Mouse (Mus musculus) neural tube, embryonic 11.5 days (tissue): Measurements from ENCODE around the gene Rcan2. TPM values are rescaled to one million over a fixed set of nuclear protein-coding genes. Genes with fewer than 3 reads are reported as not detected.

Experiments used
- ATAC-seq: fragments of 200-750 bp; cut with Nextera tagmentation; 2 replicates; pipeline ENCODE4 v1.8.0; 2017; ENCODE audit warnings: moderate number of reproducible peaks, mild to moderate bottlenecking, moderate TSS enrichment, moderate library complexity; ENCODE audit not compliant: insufficient read depth, low FRiP score, low TSS enrichment
- DNase-seq: peaks from one replicate; pipeline ENCODE4 v3.0.0-alpha.2; 2015; ENCODE audit warnings: low spot score
- H3K27ac ChIP-seq: fragments of 300-500 bp; sonication (generic); 2 replicates; pipeline ENCODE4 v1.5.1; 2014; ENCODE audit warnings: low read depth, mild to moderate bottlenecking, low read length
- H3K27me3 ChIP-seq: fragments of 300-500 bp; sonication (generic); 2 replicates; pipeline ENCODE4 v1.6.1; 2014; ENCODE audit warnings: mild to moderate bottlenecking, low read length, mixed read lengths; ENCODE audit not compliant: control insufficient read depth, insufficient read depth
- H3K36me3 ChIP-seq: fragments of 300-500 bp; sonication (generic); 2 replicates; pipeline ENCODE4 v1.6.1; 2014; ENCODE audit warnings: mild to moderate bottlenecking, low read length, moderate library complexity, mixed read lengths; ENCODE audit not compliant: control insufficient read depth, insufficient read depth
- H3K4me1 ChIP-seq: fragments of 300-500 bp; sonication (generic); 2 replicates; pipeline ENCODE4 v1.6.1; 2014; ENCODE audit warnings: low read length, mixed read lengths; ENCODE audit not compliant: control insufficient read depth, insufficient read depth
- H3K4me2 ChIP-seq: fragments of 300-500 bp; sonication (generic); 2 replicates; pipeline ENCODE4 v1.6.1; 2014; ENCODE audit warnings: low read depth, mild to moderate bottlenecking, moderate library complexity
- H3K4me3 ChIP-seq: fragments of 300-500 bp; sonication (generic); 2 replicates; pipeline ENCODE4 v1.5.1; 2014; ENCODE audit warnings: low read depth, low read length
- H3K9ac ChIP-seq: fragments of 300-500 bp; sonication (generic); 2 replicates; pipeline ENCODE4 v1.6.1; 2014; ENCODE audit warnings: mild to moderate bottlenecking, low read length
- H3K9me3 ChIP-seq: fragments of 300-500 bp; sonication (generic); 2 replicates; pipeline ENCODE4 v1.6.1; 2016; ENCODE audit warnings: low read length; ENCODE audit not compliant: control insufficient read depth
- WGBS: fragments of 180-500 bp; shearing (Covaris S2); extraction: QIAGEN DNeasy Blood & Tissue Kit; methylation state at CpG from one replicate; pipeline ENCODE4 v1.1.7; 2014; 5-methylcytosine and 5-hydroxymethylcytosine counted together
- polyA plus RNA-seq: library from polyadenylated mRNA; unstranded; fragments of >200 nt; fragmentation: Nextera tagmentation; extraction: Ambion mirVana; gene quantifications from 2 replicates; pipeline ENCODE4 v1.2.1, GENCODE M21; 2014

The Rcan2 gene
- polyA plus RNA-seq, 1 experiment from 2014 or later, result 19.7 TPM

- WGBS, result 71% methylated on average over 2 of the region's 2 CpGs
- no peaks in the 10 kb centered on the region for H3K4me1 ChIP-seq
Measured at GRCm38 (mm10) chr17:44004401-44004800, 203.2 kb downstream of the Rcan2 start.

DNA sequence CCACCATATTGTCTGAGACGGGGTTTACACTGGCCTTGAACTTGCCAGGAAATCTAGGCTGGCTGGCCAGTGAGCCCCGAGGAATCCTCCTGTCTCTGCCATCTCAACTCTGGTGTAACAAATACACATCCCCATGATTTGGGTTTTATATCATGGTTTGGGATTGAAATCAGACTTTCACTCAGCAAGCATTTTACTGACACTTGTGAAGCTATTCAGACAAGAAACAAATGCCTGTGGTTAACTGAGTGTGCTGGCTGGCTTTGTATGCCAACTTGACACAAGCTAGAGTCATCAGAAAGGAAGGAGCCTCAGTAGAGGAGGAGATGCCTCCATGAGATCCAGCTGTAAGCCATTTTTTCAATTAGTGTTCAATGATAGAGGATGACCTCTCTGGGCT lies 206.3 kb downstream of the Rcan2 start:
- ATAC-seq (no peak), DNase-seq (no peak)
- Histone ChIP-seq H3K27me3 (no peaks in the 10 kb centered on the region), H3K4me3 (no peak overlapping the region), H3K27ac (no peak overlapping the region), H3K4me1 (no peaks in the 10 kb centered on the region), H3K9ac (no peak overlapping the region), H3K4me2 (no peak overlapping the region), H3K36me3 (no peaks in the 10 kb centered on the region), H3K9me3 (no peaks in the 10 kb centered on the region)
- 89% methylated on average over 2 of the region's 2 CpGs for WGBS

More at GRCm38 (mm10) chr17:44004401-44004800, 203.2 kb downstream of the Rcan2 start:
- no peak for ATAC-seq
- Histone ChIP-seq H3K9me3 (no peaks in the 10 kb centered on the region), H3K4me3 (no peak overlapping the region), H3K27ac (no peak overlapping the region), H3K36me3 (no peaks in the 10 kb centered on the region), H3K27me3 (no peaks in the 10 kb centered on the region), H3K4me2 (no peak overlapping the region), H3K9ac (no peak overlapping the region)
- DNase-seq, result no peak

DNA sequence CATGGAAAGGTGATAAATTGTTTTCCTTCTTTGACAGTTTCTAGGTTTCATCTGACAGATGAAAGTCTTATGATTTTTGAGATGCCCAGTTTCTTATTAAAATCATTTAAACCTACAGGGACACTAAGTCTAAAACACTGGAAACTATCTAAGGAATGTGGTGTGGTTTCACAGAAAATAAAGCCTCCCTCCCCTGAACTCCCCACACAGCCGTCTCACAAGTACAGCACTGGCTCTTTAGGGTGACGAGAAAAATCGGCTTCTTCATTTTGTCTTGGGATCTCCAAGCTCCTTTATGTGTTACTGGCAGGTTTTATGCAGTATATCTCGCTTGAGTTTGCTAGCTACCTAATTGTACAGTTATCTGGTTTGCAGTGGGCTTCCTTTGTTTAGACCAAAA lies 210.8 kb downstream of the Rcan2 start:
- Histone ChIP-seq H3K4me2 (no peak overlapping the region), H3K4me1 (no peaks in the 10 kb centered on the region), H3K27ac (no peak overlapping the region), H3K9me3 (no peaks in the 10 kb centered on the region), H3K36me3 (no peaks in the 10 kb centered on the region), H3K27me3 (no peaks in the 10 kb centered on the region), H3K4me3 (no peak overlapping the region), H3K9ac (no peak overlapping the region)
- 85% methylated on average over 4 of the region's 4 CpGs for WGBS
- DNase-seq (no peak), ATAC-seq (no peak)

GRCm38 (mm10) chr17:44013756-44014510 lies 212.8 kb downstream of the Rcan2 start:
- H3K27ac ChIP-seq, result no peak overlapping the region
- no peaks in the 10 kb centered on the region for H3K4me1 ChIP-seq
- no peak overlapping the region for H3K9ac ChIP-seq
- no peak overlapping the region for H3K4me3 ChIP-seq
- no peaks in the 10 kb centered on the region for H3K27me3 ChIP-seq
- 78% methylated on average over 4 of the region's 4 CpGs for WGBS
- no peaks in the 10 kb centered on the region for H3K9me3 ChIP-seq
- H3K4me2 ChIP-seq, result no peak overlapping the region
- no peaks in the 10 kb centered on the region for H3K36me3 ChIP-seq
- ATAC-seq (no peak), DNase-seq (no peak)

- Histone ChIP-seq H3K4me1 (no peaks in the 10 kb centered on the region), H3K4me3 (no peak overlapping the region), H3K9me3 (no peaks in the 10 kb centered on the region), H3K36me3 (no peaks in the 10 kb centered on the region), H3K9ac (no peak overlapping the region), H3K27ac (no peak overlapping the region), H3K27me3 (no peaks in the 10 kb centered on the region), H3K4me2 (no peak overlapping the region)
- no peak for ATAC-seq
- no peak for DNase-seq
- WGBS, result 81% methylated on average over 5 of the region's 5 CpGs
Measured at GRCm38 (mm10) chr17:44016314-44016713, 215.2 kb downstream of the Rcan2 start.

- Histone ChIP-seq H3K4me3 (no peak overlapping the region), H3K4me2 (no peak overlapping the region), H3K36me3 (no peaks in the 10 kb centered on the region), H3K9me3 (no peaks in the 10 kb centered on the region), H3K27me3 (no peaks in the 10 kb centered on the region), H3K4me1 (no peaks in the 10 kb centered on the region), H3K9ac (no peak overlapping the region), H3K27ac (no peak overlapping the region)
- WGBS, result 79% methylated on average over 6 of the region's 6 CpGs
- ATAC-seq (no peak), DNase-seq (no peak)
Measured at GRCm38 (mm10) chr17:44020707-44021220, 219.6 kb downstream of the Rcan2 start.

DNA sequence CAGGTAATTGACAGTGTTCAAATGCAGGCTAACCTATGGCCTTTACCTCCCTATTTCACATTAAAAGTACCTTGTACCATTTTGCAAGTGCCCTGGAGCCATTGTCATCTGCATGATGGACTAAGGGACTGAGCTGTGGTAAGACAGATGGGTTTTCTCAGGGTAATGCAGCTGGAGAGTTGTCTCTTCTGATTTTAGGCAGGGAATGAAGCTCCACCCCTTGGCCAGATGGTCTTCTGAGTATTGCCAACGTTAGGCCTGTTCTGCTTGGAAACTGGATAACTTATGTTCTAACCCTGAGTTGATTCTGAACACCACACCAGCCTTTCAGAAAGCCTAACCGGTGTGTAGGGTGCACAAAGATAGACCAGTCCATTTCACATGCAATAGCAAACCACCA lies 222.7 kb downstream of the Rcan2 start:
- DNase-seq (no peak), ATAC-seq (no peak)
- H3K9me3 ChIP-seq, result no peaks in the 10 kb centered on the region
- no peaks in the 10 kb centered on the region for H3K36me3 ChIP-seq
- no peak overlapping the region for H3K27ac ChIP-seq
- WGBS, result 74% methylated on average over 2 of the region's 2 CpGs
- no peak overlapping the region for H3K9ac ChIP-seq
- no peak overlapping the region for H3K4me3 ChIP-seq
- no peak overlapping the region for H3K4me2 ChIP-seq
- peaks cover 4% of the 10 kb centered on the region; the same call in 1 of the 2 replicates for H3K4me1 ChIP-seq
- no peaks in the 10 kb centered on the region for H3K27me3 ChIP-seq

GRCm38 (mm10) chr17:44025011-44025410 lies 223.9 kb downstream of the Rcan2 start:
- 81% methylated on average over 2 of the region's 2 CpGs for WGBS
- ATAC-seq, result no peak
- H3K4me3 ChIP-seq, result no peak overlapping the region
- H3K27me3 ChIP-seq, result no peaks in the 10 kb centered on the region
- H3K27ac ChIP-seq, result no peak overlapping the region
- H3K4me1 ChIP-seq, result peaks cover 4% of the 10 kb centered on the region; the same call in 1 of the 2 replicates
- no peak for DNase-seq
- H3K36me3 ChIP-seq, result no peaks in the 10 kb centered on the region
- no peak overlapping the region for H3K9ac ChIP-seq
- no peak overlapping the region for H3K4me2 ChIP-seq
- H3K9me3 ChIP-seq, result no peaks in the 10 kb centered on the region

DNA sequence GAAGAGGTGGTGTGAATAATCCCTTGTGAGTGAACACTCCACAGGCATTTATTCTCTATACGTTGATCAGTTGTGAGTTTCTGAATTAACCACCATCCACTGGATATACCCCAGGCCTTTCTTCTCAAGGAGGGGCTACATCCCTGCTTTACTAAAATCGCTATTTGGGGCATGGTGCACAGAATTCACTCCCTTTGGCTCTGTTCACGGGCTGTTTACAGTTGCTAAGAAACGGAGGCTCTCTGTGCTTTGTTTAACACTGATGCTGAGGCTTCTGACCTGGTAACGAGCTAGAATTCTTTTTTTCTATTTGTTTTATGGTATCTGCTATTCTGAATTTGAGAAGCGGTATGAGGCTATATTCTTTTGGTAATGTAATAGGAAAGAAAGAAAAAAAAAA lies 224.8 kb downstream of the Rcan2 start:
- WGBS, result 61% methylated on average over 6 of the region's 6 CpGs
- ATAC-seq (no peak), DNase-seq (no peak)
- no peak overlapping the region for H3K4me2 ChIP-seq
- no peaks in the 10 kb centered on the region for H3K36me3 ChIP-seq
- H3K27ac ChIP-seq, result no peak overlapping the region
- peaks cover 4% of the 10 kb centered on the region; the same call in 1 of the 2 replicates for H3K4me1 ChIP-seq
- H3K4me3 ChIP-seq, result no peak overlapping the region
- H3K9ac ChIP-seq, result no peak overlapping the region
- no peaks in the 10 kb centered on the region for H3K9me3 ChIP-seq
- H3K27me3 ChIP-seq, result no peaks in the 10 kb centered on the region
